Mouse (Mus musculus) kidney, embryonic 16.5 days (tissue): ENCODE data around the gene Gabbr1. TPM values are rescaled to one million over a fixed set of nuclear protein-coding genes. Genes with fewer than 3 reads are reported as not detected.

Experiments
- ATAC-seq: fragments of 200-750 bp; cut with Nextera tagmentation; 2 replicates; pipeline ENCODE4 v1.8.0; 2017; ENCODE audit warnings: moderate TSS enrichment; ENCODE audit not compliant: low FRiP score, low TSS enrichment
- H3K27ac ChIP-seq: fragments of 300-500 bp; sonication (generic); 2 replicates; pipeline ENCODE4 v1.5.1; 2014; ENCODE audit warnings: low read length
- H3K27me3 ChIP-seq: fragments of 300-500 bp; sonication (generic); 2 replicates; pipeline ENCODE4 v1.6.1; 2014; ENCODE audit warnings: low read length, control low read depth, mixed read lengths; ENCODE audit not compliant: insufficient read depth
- H3K36me3 ChIP-seq: fragments of 300-500 bp; sonication (generic); 2 replicates; pipeline ENCODE4 v1.6.1; 2014; ENCODE audit warnings: low read length, control low read depth, mixed read lengths; ENCODE audit not compliant: insufficient read depth
- H3K4me1 ChIP-seq: fragments of 300-500 bp; sonication (generic); 2 replicates; pipeline ENCODE4 v1.6.1; 2014; ENCODE audit warnings: low read length, control low read depth, mixed read lengths; ENCODE audit not compliant: insufficient read depth
- H3K4me2 ChIP-seq: fragments of 300-500 bp; sonication (generic); replicated peaks from 2 replicates; pipeline ENCODE4 v1.6.1; 2014; ENCODE audit warnings: low read depth, low read length
- H3K4me3 ChIP-seq: fragments of 300-500 bp; sonication (generic); 2 replicates; pipeline ENCODE4 v1.5.1; 2014; ENCODE audit warnings: mild to moderate bottlenecking, low read length
- H3K9ac ChIP-seq: fragments of 300-500 bp; sonication (generic); replicated peaks from 2 replicates; pipeline ENCODE4 v1.6.1; 2014; ENCODE audit warnings: low read length
- H3K9me3 ChIP-seq: fragments of 300-500 bp; sonication (generic); 2 replicates; pipeline ENCODE4 v1.6.1; 2016; ENCODE audit warnings: low read length, control low read depth
- WGBS: fragments of 180-500 bp; shearing (Covaris S2); extraction: QIAGEN DNeasy Blood & Tissue Kit; methylation state at CpG from one replicate; pipeline ENCODE4 v1.1.7; 2014; 5-methylcytosine and 5-hydroxymethylcytosine counted together
- polyA plus RNA-seq: library from polyadenylated mRNA; unstranded; fragments of >200 nt; fragmentation: Nextera tagmentation; extraction: Ambion mirVana; gene quantifications from 2 replicates; pipeline ENCODE4 v1.2.1, GENCODE M21; 2015

The Gabbr1 gene
- polyA plus RNA-seq, 1 experiment from 2014 or later = 5.6 TPM

DNA sequence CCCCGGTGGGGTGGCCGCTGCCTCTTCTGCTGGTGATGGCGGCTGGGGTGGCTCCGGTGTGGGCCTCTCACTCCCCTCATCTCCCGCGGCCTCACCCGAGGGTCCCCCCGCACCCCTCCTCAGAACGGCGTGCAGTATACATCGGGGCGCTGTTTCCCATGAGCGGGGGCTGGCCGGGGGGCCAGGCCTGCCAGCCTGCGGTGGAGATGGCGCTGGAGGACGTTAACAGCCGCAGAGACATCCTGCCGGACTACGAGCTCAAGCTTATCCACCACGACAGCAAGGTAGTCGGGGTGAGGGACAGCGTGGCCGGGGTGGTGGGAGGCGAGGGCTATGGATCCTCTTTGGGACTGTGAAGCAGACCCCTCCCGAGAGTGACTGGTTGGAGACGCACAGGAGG is 5.1 kb downstream of the Gabbr1 start:
- 4% methylated on average over 27 of the region's 27 CpGs for WGBS
- H3K9me3 ChIP-seq = no peaks in the 10 kb centered on the region
- ATAC-seq = 0 out of 2 replicates have a peak, but pooled peaks have one; percentile 0

DNA sequence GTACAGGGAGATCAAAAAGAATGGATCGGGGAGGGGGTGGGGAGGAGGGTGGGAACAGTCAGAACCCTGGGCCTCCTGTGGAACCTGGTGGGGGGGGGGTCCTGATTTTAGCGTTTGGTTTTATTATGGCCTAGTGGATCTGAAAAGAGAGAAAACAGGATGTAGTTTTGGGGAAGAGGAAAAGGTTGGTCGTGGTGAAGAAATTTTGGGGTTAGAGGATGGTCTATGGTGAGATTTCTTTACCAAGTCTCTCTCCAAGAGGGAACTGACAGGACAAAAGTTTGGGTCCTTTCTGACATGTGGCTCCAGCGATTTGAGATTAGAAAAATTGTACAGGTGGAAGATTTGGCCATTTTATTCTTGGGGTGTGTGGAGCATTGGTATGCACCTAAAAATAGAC is 6.0 kb downstream of the Gabbr1 start:
- no peak overlapping the region for H3K4me3 ChIP-seq
- 61% methylated on average over 4 of the region's 4 CpGs for WGBS

More for the DNA sequence above, 5.1 kb downstream of the Gabbr1 start:
- H3K4me3 ChIP-seq = peak overlapping the region; percentile 69
- H3K36me3 ChIP-seq = peaks cover 17% of the 10 kb centered on the region; the same call in 1 of the 2 replicates
- peak overlapping the region; percentile 96 for H3K4me2 ChIP-seq
- H3K27me3 ChIP-seq = no peaks in the 10 kb centered on the region
- no peak overlapping the region for H3K27ac ChIP-seq
- peaks cover 18% of the 10 kb centered on the region for H3K4me1 ChIP-seq
- peak overlapping the region; percentile 76 for H3K9ac ChIP-seq

DNA sequence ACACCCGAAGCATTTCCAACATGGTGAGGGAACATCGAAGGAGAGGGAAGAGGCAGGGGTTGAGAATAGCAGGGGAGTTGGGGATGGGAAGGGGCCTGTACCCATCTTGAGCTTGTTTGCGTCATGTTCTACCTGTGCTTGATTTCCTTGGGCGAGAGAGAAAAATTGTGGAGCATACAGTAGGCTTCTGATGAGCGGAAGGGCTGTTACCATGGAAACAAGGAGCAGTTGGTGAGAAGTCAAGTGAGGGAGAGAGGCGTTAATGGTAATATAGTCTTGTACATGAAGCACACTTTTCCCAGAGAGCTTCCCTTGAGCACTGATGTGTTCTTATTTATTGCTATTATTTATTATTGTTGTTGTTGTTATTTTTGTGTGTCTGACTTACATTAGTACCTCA is 11.2 kb downstream of the Gabbr1 start:
- no peak for ATAC-seq
- 85% methylated on average over 6 of the region's 6 CpGs for WGBS
- H3K9me3 ChIP-seq = no peaks in the 10 kb centered on the region
- no peaks in the 10 kb centered on the region for H3K4me1 ChIP-seq
- H3K36me3 ChIP-seq = peaks cover 45% of the 10 kb centered on the region
- no peak overlapping the region for H3K9ac ChIP-seq
- no peak overlapping the region for H3K4me3 ChIP-seq
- no peaks in the 10 kb centered on the region for H3K27me3 ChIP-seq
- H3K4me2 ChIP-seq = no peak overlapping the region
- H3K27ac ChIP-seq = no peak overlapping the region

More for the DNA sequence above, 6.0 kb downstream of the Gabbr1 start:
- Histone ChIP-seq H3K27me3 (no peaks in the 10 kb centered on the region), H3K36me3 (peaks cover 25% of the 10 kb centered on the region), H3K27ac (no peak overlapping the region), H3K9ac (no peak overlapping the region), H3K9me3 (no peaks in the 10 kb centered on the region), H3K4me1 (peaks cover 18% of the 10 kb centered on the region), H3K4me2 (no peak overlapping the region)
- no peak for ATAC-seq

DNA sequence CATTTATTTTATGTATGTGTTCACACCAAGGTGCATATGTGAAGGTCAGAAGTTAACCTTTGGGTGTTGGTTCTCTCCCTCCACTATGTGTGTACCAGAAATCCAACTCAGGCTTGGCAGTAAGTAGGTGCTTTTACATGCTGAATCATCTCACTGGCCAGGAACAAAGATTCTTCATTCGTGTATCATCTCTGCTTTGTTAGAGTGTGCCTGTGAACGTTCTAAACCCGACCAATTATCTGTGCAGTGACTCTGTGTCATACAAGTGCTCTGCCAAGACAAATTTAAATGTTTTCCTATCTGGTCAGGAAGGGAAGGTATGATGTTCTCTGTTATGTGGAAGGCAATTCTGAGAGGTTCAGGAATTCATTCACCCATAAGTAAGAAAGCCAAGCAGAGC is 15.7 kb downstream of the Gabbr1 start:
- no peak for ATAC-seq
- Histone ChIP-seq H3K36me3 (peaks cover 52% of the 10 kb centered on the region), H3K4me1 (no peaks in the 10 kb centered on the region), H3K9ac (no peak overlapping the region), H3K27ac (no peak overlapping the region), H3K4me2 (no peak overlapping the region), H3K4me3 (no peak overlapping the region), H3K9me3 (no peaks in the 10 kb centered on the region), H3K27me3 (no peaks in the 10 kb centered on the region)
- 93% methylated on average over 3 of the region's 3 CpGs for WGBS

DNA sequence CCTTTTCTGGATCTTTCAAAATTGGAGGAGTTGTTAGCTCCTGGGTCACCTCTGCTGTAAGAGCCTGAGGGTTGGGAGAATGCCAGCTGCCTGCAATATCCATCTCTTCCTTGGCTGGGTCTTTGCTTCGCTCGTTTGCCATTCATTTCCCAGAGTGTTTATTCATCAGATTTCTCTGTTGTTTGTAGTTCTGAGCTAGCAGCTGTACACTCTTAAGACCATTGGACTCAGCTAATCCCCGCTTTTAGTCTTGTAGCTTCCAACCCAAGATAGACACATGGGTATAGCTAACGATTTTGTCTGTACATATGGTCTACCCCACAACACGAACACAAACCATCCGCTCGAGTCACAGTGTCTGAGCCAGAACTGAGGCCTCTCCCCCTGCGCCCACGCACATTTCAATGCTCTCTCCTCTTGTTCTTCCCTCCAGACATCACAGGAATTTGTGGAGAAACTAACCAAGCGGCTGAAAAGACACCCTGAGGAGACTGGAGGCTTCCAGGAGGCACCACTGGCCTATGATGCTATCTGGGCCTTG is 16.4 kb downstream of the Gabbr1 start:
- 90% methylated on average over 10 of the region's 10 CpGs for WGBS
- H3K4me2 ChIP-seq = no peak overlapping the region
- ATAC-seq = no peak
- H3K9ac ChIP-seq = no peak overlapping the region
- no peaks in the 10 kb centered on the region for H3K4me1 ChIP-seq
- H3K27me3 ChIP-seq = no peaks in the 10 kb centered on the region
- no peaks in the 10 kb centered on the region for H3K9me3 ChIP-seq
- peaks cover 50% of the 10 kb centered on the region for H3K36me3 ChIP-seq
- no peak overlapping the region for H3K4me3 ChIP-seq
- H3K27ac ChIP-seq = no peak overlapping the region

DNA sequence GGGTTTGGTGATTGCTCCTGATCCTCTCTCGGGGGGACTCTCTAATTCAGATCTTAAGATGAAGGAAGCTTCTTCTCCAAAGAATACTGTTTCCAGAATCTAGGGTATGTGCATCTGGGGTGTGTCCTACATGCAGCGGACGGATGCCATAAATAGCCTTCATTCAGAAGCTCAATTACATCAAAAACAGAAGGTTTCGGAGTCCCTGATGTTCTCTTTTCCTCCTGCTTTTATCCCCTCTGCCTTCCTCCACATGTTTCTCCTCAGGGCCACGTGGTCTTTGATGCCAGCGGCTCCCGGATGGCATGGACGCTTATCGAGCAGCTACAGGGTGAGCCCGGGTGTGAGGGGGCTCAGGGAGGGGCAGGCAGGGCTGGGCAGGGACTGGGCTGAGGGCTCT is 17.3 kb downstream of the Gabbr1 start:
- Histone ChIP-seq H3K4me1 (no peaks in the 10 kb centered on the region), H3K27me3 (no peaks in the 10 kb centered on the region), H3K36me3 (peaks cover 59% of the 10 kb centered on the region), H3K27ac (no peak overlapping the region), H3K9me3 (no peaks in the 10 kb centered on the region), H3K4me3 (no peak overlapping the region), H3K4me2 (no peak overlapping the region), H3K9ac (no peak overlapping the region)
- no peak for ATAC-seq
- WGBS = 81% methylated on average over 10 of the region's 10 CpGs

DNA sequence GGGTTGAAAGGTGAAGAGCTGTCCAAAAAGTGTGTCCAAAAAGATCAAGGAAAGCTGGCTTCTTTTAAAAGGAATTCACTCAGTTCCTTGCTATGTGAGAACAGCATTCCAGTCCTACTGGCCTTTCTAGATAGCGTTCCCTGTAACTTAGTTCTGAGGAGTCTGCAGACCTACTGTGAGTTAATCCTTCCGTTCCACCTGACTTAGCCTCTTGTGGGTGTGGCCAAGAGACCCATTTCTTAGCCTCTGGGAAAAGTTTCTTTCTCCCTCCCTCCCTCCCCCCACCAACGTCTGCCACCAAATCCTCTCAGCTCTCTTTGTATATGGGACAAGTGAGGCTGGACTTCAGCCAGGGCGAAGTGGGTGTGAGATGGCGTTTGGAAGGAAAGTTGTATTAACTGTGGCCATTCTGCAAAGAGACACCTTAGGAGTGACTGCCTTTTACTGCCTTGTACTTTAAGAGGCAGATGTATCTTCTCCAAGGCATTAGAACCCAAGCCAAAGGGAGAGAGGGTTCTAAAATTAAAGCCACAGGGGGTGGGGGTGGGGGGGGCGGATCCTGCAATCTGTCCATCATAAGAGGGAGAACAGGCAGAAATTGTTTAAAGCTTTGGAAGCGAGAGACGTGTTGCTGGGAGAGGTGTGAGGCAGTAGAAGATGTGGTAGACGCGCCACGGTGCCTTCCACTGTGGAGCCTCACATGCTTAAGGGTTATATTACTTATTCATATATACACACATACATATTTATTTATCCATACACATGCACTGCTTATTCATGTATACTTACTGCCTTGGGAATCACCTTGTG is 18.1 kb downstream of the Gabbr1 start:
- ATAC-seq = no peak
- Histone ChIP-seq H3K36me3 (peaks cover 64% of the 10 kb centered on the region), H3K9me3 (no peaks in the 10 kb centered on the region), H3K9ac (no peak overlapping the region), H3K4me1 (no peaks in the 10 kb centered on the region), H3K27ac (no peak overlapping the region), H3K4me2 (no peak overlapping the region), H3K4me3 (no peak overlapping the region), H3K27me3 (no peaks in the 10 kb centered on the region)
- WGBS = 87% methylated on average over 11 of the region's 11 CpGs

DNA sequence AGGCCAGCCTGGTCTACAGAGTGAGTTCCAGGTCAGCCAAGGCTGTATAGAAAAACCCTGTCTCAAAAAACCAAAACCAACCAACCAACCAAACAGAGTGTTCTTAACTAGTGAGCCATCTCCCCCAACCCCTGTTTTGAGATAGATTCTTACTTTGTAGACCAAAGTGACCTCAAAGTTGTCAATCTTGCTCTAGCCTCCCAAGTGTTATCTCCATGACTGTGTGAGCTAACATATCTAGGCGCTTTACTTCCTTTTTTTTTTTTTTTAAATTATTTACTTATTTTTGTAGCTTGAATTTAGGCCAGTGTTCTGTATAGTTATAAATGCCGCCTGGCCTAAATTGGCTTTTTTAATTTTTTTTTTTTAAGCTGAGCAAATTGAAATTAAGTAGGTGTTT is 20.2 kb downstream of the Gabbr1 start:
- H3K27ac ChIP-seq = no peak overlapping the region
- H3K4me1 ChIP-seq = no peaks in the 10 kb centered on the region
- 92% methylated on average over 2 of the region's 2 CpGs for WGBS
- H3K4me3 ChIP-seq = no peak overlapping the region
- ATAC-seq = no peak
- no peak overlapping the region for H3K9ac ChIP-seq
- no peak overlapping the region for H3K4me2 ChIP-seq
- H3K9me3 ChIP-seq = no peaks in the 10 kb centered on the region
- no peaks in the 10 kb centered on the region for H3K27me3 ChIP-seq
- H3K36me3 ChIP-seq = peaks cover 78% of the 10 kb centered on the region

DNA sequence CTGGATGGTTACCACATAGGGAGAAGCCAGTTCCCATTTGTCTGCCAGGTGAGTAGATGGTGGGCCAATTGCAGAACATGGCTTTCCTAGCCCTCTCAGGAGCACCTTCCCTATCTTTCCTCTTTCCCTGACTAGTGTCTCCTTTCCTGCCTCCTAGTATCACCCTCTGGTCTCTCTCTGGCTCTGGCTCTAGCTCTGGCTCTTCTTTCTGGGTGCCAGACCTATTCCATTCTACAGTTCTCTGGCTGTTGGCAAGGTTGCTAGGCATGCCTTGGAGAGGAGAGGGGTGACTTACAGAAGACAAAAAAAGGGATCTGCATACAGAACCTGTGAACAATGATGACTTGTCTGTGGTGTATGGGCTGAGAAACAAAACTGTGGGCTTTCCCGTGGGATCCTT is 22.1 kb downstream of the Gabbr1 start:
- Histone ChIP-seq H3K27ac (no peak overlapping the region), H3K4me2 (no peak overlapping the region), H3K9me3 (no peaks in the 10 kb centered on the region), H3K4me3 (no peak overlapping the region), H3K36me3 (peaks cover 73% of the 10 kb centered on the region), H3K27me3 (no peaks in the 10 kb centered on the region), H3K9ac (no peak overlapping the region), H3K4me1 (no peaks in the 10 kb centered on the region)
- 84% methylated on average over 1 of the region's 1 CpGs for WGBS
- no peak for ATAC-seq

DNA sequence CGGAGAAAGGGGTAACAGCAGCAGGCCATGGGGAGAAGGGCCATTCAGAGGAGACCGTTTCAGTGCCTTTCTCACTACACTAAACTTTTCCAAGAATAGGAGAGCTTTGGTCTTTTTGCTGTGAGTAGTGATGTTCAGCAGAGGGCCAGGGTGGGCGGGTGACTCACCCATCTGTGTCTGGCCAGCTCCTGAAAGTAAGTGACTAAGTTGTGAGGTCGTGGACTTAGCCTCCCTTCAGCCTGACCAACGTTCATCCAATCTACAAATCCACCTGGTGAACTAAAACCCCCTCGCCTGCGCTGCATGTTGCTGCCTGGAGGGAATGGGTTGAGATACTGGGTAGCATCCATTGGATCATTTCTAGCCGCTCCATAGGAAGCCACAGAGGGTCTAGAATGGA is 24.4 kb downstream of the Gabbr1 start:
- H3K9ac ChIP-seq = no peak overlapping the region
- peaks cover 66% of the 10 kb centered on the region for H3K36me3 ChIP-seq
- ATAC-seq = no peak
- no peak overlapping the region for H3K27ac ChIP-seq
- H3K9me3 ChIP-seq = no peaks in the 10 kb centered on the region
- 85% methylated on average over 8 of the region's 8 CpGs for WGBS
- no peak overlapping the region for H3K4me2 ChIP-seq
- H3K27me3 ChIP-seq = no peaks in the 10 kb centered on the region
- H3K4me3 ChIP-seq = no peak overlapping the region
- H3K4me1 ChIP-seq = no peaks in the 10 kb centered on the region
